Mouse (Mus musculus) heart, adult 8-10 months (tissue): Measurements from ENCODE around the gene Il21. TPM values are rescaled to one million over a fixed set of nuclear protein-coding genes. Genes with fewer than 3 reads are reported as not detected.
A peak's percentile ranks its signal among the peaks of the same experiment; 100 is the strongest.

Experiments used
- DNase-seq: peaks from one replicate; pipeline ENCODE4 v3.0.0; 2022; ENCODE audit warnings: low spot score
- total RNA-seq, 4 experiments: library from RNA; stranded (reverse); gene quantifications; 2 replicates each; pipeline ENCODE4 v1.2.4; 2022

Gene Il21
- total RNA-seq = not detected

- no peak for DNase-seq
Observed at GRCm38 (mm10) chr3:37232586-37233222, at the start of gene Il21. Il21 (minus strand) TSS chr3:37232636.

DNA sequence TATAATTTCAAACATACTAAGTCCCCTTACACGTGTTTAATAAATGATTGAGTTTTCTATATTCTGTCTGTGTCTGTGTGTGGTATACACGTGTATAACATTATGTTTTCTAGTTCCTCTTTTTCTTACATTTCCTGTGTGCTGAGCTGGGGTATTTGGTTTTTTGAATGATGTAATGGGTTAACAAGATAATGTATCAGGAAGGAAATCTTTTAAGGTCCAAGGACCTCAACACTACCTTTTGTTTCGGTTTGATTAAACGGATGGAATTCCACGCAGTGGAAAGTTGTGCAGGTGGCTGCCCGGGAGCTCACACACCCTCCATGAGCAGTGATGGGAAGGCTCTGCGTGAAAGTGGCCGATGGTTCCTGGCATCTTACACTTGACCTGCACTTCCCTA is 48.4 kb upstream of the Il21 start:
- DNase-seq = no peak

- no peak for DNase-seq
Observed at GRCm38 (mm10) chr3:37280221-37280620, 47.8 kb upstream of the Il21 start.

GRCm38 (mm10) chr3:37274661-37275060 is 42.2 kb upstream of the Il21 start:
- DNase-seq = no peak

- no peak for DNase-seq
Observed at GRCm38 (mm10) chr3:37273092-37273491, 40.7 kb upstream of the Il21 start.

DNA sequence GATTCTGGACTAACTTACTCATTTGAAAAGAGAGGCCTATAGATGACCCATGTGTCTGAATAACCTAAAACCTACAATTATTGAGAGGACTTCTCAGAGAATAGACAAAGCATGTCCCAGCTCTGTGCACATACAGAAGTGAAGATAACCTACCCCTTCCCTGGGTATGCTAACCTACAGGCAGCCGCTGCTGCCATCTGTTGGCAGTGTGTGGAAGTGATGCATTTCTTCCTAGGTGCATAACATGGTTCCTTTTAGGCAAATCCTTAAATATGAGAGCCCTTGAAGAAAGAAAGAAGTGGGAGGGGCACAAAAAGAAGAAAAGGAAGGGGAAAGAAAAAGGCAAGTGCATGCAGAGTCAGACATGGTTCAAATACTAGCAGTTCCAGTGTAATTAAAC is 38.8 kb upstream of the Il21 start:
- DNase-seq = peak; percentile 20

GRCm38 (mm10) chr3:37269926-37270325 is 37.5 kb upstream of the Il21 start:
- DNase-seq = no peak

DNA sequence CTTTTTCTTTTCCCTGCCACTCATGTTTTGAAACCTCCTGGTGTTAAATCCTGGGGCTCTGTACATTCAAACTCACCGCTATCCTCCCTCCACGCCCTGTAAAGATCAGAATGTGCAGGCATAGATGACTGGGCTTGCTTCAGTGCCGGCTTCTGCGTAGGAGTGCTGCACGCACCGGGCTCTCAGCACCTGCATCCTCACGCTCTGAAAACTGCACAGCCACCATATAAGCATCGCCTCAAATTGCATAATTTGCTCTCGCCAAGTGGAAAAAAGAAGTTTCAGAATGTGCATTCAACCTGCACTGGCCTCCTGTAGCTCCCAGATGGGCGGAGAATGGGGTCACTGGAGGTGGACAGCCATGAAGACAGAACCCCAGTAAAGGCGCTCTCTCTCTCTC is 35.9 kb upstream of the Il21 start:
- no peak for DNase-seq

DNA sequence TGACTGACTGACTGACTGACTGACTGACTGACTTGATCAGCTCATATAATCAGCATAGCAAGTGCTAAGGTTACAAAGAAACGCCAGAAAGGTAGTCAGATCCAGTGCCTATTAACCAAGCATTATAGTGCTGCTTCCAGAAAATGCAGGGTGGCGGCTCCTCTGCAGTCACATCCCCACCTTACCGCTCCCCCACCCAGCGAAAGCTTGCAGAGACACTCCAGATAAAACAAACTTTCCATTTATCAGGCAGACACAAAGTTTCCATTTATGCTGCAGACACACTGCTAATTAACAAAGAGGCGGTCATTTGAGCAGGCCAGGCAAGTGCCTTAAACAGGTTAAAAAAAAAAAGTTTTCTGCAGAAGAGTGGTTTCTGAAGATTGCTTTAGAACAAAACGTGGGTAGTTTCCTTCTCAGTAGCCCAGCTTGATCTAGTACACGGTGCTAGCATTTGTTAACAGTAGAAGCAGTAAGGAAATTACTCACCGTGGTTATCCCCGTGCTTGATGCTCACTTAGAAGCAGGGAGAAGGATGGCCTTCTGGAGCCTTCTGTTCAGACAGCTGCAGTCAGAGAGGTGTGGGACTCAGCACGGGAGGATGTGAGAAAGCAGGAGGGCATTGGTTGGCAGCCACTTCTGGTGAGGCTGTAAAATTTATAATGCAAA is 27.0 kb upstream of the Il21 start:
- no peak for DNase-seq

GRCm38 (mm10) chr3:37257776-37258175 is 25.3 kb upstream of the Il21 start:
- DNase-seq = no peak

- no peak for DNase-seq
Observed at GRCm38 (mm10) chr3:37250967-37251366, 18.5 kb upstream of the Il21 start.

DNA sequence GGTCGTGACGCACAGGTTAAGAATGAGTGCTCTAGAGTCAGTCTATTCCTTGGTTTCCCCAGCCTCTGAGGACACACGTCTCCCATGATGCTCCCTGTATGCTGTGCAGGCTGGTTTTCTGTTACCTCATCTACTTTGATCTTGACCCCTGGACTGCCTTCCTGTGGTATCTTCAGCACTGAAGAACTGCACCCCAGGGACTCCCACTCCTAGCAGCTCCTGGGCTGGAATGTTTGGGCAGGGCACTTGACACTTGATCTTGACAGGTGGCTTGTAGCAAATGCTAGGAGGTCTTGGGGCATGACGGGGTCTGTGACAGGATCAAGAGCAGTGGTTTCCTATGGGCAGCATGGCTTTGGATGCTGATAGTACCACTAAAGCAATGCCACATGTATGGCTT is 2.6 kb upstream of the Il21 start:
- no peak for DNase-seq

- no peak for DNase-seq
Observed at GRCm38 (mm10) chr3:37231153-37231552, 1.3 kb downstream of the Il21 start.

- no peak for DNase-seq
Observed at GRCm38 (mm10) chr3:37229082-37229829, 3.2 kb downstream of the Il21 start.

- DNase-seq = no peak
Observed at GRCm38 (mm10) chr3:37225124-37225523, 7.3 kb downstream of the Il21 start.

DNA sequence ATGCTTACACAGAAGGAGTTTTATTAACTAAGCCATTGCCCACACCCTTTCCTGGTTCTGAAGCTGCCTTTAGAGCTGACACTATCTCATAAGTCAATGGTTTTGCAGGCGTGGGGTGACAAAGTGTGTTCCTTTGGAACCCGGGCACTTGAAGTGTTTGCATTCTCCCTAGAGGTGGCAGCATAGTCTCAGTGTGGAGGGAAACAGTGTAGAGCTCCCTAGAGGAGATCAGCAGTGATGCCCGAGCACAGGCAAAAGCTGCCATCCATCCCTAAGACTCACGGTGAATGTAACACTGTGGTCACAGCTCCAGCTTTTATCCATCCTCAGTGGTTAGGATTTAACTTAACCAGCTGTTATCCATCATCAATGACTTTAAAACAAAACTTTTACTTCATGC is 13.4 kb downstream of the Il21 start:
- peak; percentile 8 for DNase-seq

DNA sequence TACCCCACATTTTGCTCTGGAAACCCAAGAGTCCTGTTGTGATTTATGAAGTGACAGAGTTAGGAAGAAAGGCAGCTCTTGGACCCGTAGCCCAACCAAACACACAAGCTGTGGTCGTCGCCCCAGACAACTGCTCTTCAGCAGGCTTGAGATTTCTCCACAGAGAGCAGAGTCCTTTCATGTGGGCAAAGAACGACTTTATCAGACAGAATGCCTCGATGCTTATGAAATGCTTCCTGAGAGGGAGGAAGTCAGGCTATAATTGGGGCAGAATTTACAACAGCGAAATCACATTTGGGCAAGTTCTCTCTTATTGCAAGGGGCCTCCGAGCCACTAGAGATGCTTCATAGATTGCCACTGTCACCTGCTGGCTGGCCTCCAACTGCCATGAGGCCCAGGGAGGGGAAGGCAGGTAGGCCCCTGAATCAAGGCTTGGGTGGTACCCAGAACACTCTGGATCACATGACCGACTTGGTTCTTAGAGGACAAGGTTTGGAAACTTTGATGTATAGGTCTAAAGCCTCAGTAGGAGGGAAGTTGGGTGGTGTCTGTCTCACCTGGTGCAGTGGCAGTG is 27.1 kb downstream of the Il21 start:
- DNase-seq = no peak

DNA sequence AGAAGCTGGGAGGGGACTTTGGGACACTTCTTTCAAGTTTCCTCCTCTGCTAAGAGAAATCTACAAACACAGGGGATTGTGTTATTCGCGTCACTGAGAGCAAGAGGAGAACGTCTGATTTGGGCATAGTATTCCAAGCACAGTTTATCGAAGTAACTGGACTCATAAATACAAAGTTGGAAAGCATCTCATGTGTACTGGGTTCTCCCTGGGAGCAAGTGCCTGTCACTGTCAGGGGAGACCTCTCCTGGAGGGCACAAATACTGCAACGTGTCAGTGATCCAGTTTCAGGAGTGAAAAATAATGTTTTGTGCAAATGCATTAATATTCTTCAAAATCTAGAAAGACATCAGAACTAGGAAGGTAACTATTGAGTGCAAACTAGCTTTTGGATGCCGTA is 27.9 kb downstream of the Il21 start:
- DNase-seq = peak; percentile 34

GRCm38 (mm10) chr3:37203984-37204428 is 28.4 kb downstream of the Il21 start:
- DNase-seq = peak; percentile 87

DNA sequence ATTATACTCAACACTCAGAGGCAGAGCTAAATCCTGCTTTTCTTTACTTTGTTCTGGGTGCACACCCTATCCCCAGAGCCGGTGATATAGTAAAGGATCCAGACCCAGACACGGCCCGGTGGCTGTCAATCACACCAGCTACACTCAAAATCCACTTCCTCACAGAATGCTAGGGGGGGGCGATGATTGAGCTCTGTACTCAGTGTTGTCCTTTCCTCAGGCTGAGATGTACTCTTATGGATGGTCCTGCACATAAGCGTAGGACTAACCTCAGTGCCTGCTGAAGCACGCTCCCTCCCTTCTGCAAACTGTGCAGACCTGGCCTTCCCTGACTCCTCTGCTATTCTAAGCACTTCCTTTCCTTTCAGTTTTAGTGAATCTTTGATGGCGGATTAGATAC is 29.6 kb downstream of the Il21 start:
- no peak for DNase-seq

- DNase-seq = no peak
Observed at GRCm38 (mm10) chr3:37201122-37201916, 31.1 kb downstream of the Il21 start.

DNA sequence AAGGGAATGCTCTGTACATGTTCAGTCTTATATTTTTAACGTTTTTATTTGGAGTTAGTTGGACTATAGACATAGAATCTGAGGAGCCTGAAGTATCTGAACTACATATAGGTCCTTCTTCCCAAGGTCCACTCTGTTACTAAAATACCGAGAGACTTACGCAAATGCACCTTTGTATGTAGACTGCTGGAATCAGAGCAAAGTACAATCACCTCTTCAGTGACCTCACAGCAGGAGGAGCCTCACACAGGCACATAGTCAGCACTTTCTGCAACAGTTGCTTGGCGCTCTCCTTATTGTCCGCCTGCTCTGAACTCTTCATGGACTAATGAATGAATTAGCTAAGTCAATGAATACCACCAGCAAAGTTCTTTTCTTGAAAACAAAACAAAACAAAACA is 34.1 kb downstream of the Il21 start:
- no peak for DNase-seq
